Mouse (Mus musculus): ENCODE data around the gene Jazf1.

The Jazf1 gene

GRCm38 (mm10) chr6:52956131-52956530 lies 112.3 kb downstream of the Jazf1 start:
- no peak for DNase-seq (ENCODE audit: low spot score)

GRCm38 (mm10) chr6:52955304-52955703 lies 113.1 kb downstream of the Jazf1 start:
- no peak for DNase-seq (ENCODE audit: low spot score)

- DNase-seq (ENCODE audit: low spot score): no peak
Measured at GRCm38 (mm10) chr6:52954861-52955260, 113.6 kb downstream of the Jazf1 start.

GRCm38 (mm10) chr6:52954441-52954840 lies 114.0 kb downstream of the Jazf1 start:
- no peak for DNase-seq (ENCODE audit: low spot score)

GRCm38 (mm10) chr6:52952526-52952900 lies 115.9 kb downstream of the Jazf1 start:
- DNase-seq (ENCODE audit: low spot score): no peak

GRCm38 (mm10) chr6:52951871-52952525 lies 116.4 kb downstream of the Jazf1 start:
- no peak for DNase-seq (ENCODE audit: low spot score)

GRCm38 (mm10) chr6:52950371-52950770 lies 118.1 kb downstream of the Jazf1 start:
- DNase-seq (ENCODE audit: low spot score): no peak

- no peak for DNase-seq (ENCODE audit: low spot score)
Measured at GRCm38 (mm10) chr6:52942534-52942933, 125.9 kb downstream of the Jazf1 start.

- DNase-seq (ENCODE audit: low spot score): no peak
Measured at GRCm38 (mm10) chr6:52942101-52942500, 126.3 kb downstream of the Jazf1 start.

- DNase-seq (ENCODE audit: low spot score): no peak
Measured at GRCm38 (mm10) chr6:52937916-52938315, 130.5 kb downstream of the Jazf1 start.

- DNase-seq (ENCODE audit: low spot score): no peak
Measured at GRCm38 (mm10) chr6:52936995-52937394, 131.4 kb downstream of the Jazf1 start.

- no peak for DNase-seq (ENCODE audit: low spot score)
Measured at GRCm38 (mm10) chr6:52934021-52934420, 134.4 kb downstream of the Jazf1 start.

- no peak for DNase-seq (ENCODE audit: low spot score)
Measured at GRCm38 (mm10) chr6:52932603-52933178, 135.7 kb downstream of the Jazf1 start.

- no peak for DNase-seq (ENCODE audit: low spot score)
Measured at GRCm38 (mm10) chr6:52929358-52929757, 139.1 kb downstream of the Jazf1 start.

GRCm38 (mm10) chr6:52926947-52927346 lies 141.5 kb downstream of the Jazf1 start:
- no peak for DNase-seq (ENCODE audit: low spot score)

- no peak for DNase-seq (ENCODE audit: low spot score)
Measured at GRCm38 (mm10) chr6:52925458-52926042, 142.9 kb downstream of the Jazf1 start.

- DNase-seq (ENCODE audit: low spot score): no peak
Measured at GRCm38 (mm10) chr6:52921248-52921647, 147.2 kb downstream of the Jazf1 start.

GRCm38 (mm10) chr6:52920719-52921118 lies 147.7 kb downstream of the Jazf1 start:
- DNase-seq (ENCODE audit: low spot score): no peak

GRCm38 (mm10) chr6:52919442-52919841 lies 149.0 kb downstream of the Jazf1 start:
- no peak for DNase-seq (ENCODE audit: low spot score)

- DNase-seq (ENCODE audit: low spot score): peak; percentile 84
Measured at GRCm38 (mm10) chr6:52918980-52919379, 149.5 kb downstream of the Jazf1 start.

- no peak for DNase-seq (ENCODE audit: low spot score)
Measured at GRCm38 (mm10) chr6:52917471-52917870, 151.0 kb downstream of the Jazf1 start.

- no peak for DNase-seq (ENCODE audit: low spot score)
Measured at GRCm38 (mm10) chr6:52916836-52917376, 151.5 kb downstream of the Jazf1 start.

GRCm38 (mm10) chr6:52914921-52915320 lies 153.5 kb downstream of the Jazf1 start:
- no peak for DNase-seq (ENCODE audit: low spot score)

All from layer of hippocampus, adult 9-10 months (tissue).